Mouse (Mus musculus): Measurements from ENCODE around the gene 1700025F22Rik. TPM values are rescaled to one million over a fixed set of nuclear protein-coding genes. Genes with fewer than 3 reads are reported as not detected.
A peak's percentile ranks its signal among the peaks of the same experiment; 100 is the strongest.
"Not testable (repeated sequence)": the region's sequence is repeated elsewhere in the genome, so short reads cannot be mapped to it uniquely, and the experiment has no call there.

1700025F22Rik gene
- not detected in 2 replicates for total RNA-seq (2021)
- long read RNA-seq, experiment 1 = 0 reads
- long read RNA-seq, experiment 2, partial matches to known transcripts = 0 of 1 reads
- long read RNA-seq, experiment 2, other reads (novel, unspliced or antisense) = 1 of 1 reads

DNA sequence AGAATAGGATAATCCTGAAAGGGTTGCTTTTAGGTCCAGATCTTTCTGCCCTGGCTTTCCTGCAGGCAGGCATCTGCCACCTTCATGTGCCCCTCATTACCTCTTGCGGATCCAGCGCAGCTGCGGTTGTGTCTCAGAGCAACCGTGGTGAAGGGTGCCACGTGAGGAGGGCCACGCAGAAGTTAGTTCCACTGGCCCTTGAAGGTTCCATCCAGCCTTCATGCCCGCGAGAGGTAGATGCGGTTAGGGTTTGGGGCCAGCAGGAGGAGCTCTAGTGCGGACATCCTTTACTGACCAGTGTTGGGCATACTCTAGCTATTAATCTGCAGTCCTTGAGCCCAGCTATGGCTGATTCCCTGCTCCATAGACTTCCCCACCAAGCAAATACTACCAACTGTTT lies at the start of gene 1700025F22Rik:
Gene 1700025F22Rik (minus strand): TSS at position 149 of the 400 bp plus-strand sequence.
- DNase-seq = peak; percentile 3

DNA sequence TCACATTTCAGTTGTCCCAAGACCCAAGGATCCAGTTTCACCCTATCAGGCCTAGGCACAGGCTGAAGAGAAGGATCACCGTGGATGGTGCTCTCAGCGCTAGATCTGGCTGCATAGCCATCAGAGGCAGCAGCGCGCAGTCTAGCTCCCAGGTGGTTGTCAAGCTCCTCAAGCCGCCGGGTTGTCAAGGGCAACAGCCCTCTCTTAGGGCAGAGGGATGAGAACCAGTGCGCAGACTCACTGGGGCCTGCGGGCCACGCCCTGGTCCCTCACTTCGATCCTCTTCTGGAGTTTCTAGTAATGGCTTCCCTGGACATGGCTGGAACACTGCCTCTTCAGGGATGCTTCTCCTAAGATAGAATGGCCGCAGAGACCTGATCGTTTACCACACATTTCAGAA lies 31.4 kb upstream of the 1700025F22Rik start, which contains the start of gene Ms4a13:
Gene Ms4a13 (minus strand): TSS at position 192 of the 400 bp plus-strand sequence.
- DNase-seq = no peak

DNA sequence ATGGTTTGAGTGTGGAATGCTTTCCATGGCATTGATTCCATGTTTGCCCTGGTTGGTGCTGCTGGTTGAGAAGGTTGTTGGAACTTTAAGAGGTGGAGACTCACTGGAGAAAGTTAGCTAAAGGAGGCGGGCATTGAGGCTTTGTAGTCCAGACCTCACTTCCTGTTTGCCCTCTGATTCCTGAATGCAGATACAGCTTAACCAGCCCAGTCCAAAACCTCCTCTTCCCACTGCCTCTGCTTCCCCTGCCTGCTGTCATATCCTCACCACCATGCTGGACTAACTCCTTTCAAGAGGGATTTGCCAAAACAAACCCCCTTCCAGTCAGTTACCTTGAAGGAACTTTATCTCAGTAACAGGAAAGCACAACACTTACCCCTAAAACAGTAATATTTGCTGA lies 27.4 kb upstream of the 1700025F22Rik start:
- no peak for DNase-seq

DNA sequence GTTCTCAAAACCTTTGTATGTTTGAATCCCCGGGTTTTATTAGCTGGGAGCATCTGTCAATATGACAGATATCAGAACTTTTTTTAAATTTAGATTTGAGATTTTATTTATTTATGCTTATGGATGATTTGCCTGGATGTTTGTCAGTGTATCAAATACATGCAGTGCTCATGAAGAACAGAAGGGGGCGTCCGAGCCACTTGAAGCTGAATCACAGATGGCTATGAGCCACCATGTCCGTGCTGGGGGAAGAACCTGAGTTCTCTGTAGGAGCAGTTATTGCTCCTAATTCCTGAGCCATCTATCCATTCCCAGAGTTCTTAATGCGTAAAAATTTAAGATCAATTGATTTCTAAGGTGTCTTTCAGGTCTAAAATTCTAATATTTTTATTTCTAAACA lies 19.0 kb upstream of the 1700025F22Rik start:
- DNase-seq = peak; percentile 27

DNA sequence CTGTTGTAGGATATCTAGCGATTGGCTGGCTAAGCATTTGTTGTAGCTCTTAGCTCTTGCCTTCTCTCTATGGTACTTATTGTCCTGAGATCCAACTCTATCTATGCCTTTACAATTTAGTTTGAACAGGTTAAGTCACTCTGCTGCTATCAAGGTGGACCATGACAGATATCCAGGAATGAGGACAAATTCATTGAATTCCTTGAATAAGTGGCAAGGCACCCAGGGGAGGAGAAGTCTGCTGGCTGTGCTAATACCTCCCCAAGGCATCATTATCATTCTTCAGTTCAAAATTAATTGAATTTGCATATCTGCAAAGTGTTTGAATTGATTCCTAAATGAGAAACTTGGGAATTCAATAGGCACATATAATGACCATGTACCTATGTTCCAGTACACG lies 12.3 kb upstream of the 1700025F22Rik start:
- no peak for DNase-seq

DNA sequence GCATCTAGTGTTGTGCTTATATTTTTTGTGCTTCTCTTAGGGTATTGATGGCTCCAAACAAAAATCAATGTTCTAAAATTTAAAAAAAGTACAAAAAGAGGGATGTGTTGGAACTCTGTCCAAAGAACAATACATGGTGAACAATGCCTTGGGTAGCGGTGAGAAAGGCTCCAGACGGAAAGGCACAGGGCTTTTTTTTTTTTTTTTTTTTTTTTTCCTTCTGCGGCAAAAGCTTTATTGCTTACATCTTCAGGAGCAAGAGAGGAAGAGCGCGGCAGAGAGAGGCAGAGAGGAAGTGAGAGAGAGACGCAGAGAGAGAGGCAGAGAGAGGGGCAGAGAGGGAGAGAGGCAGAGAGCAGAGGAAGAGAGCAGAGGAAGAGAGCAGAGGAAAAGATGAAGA lies 7.2 kb downstream of the 1700025F22Rik start:
- DNase-seq = not testable (repeated sequence)

DNA sequence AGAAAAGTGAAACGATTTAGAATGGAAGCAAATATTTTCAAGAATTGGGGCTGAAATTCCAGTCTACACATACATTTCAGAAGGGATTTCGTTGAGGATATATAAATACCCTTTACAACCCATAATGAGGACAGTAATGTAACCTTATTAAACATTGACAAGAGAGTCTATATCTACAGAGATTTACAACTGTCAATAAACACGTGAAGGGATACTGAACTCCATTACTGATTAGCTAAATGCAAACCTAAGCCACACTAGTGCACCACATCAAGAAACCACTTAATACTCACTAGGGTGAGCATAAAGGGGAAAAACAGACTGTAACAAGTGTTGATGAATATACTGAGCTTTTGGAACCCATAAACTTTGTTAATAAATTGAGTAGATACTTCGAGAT lies 29.8 kb downstream of the 1700025F22Rik start:
- no peak for DNase-seq

DNA sequence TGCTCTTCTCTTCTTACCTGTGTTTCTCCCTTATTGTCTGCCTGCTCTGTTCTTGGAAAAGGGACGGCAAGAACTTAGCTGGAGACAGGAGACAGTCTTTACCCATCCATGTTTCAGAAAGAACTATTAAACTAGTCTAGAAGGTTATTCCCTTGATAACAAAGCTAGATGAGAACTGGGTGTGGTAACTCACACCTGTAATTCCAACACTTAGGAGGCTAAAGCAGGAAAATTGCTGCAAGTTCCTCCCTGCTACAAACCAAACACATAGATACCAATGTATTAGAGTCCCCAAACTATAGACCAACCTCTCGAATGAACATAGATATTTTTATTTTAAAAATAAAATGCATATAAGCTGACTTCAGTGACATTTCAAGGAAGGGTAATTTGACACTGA lies 30.3 kb downstream of the 1700025F22Rik start:
- DNase-seq = no peak

DNA sequence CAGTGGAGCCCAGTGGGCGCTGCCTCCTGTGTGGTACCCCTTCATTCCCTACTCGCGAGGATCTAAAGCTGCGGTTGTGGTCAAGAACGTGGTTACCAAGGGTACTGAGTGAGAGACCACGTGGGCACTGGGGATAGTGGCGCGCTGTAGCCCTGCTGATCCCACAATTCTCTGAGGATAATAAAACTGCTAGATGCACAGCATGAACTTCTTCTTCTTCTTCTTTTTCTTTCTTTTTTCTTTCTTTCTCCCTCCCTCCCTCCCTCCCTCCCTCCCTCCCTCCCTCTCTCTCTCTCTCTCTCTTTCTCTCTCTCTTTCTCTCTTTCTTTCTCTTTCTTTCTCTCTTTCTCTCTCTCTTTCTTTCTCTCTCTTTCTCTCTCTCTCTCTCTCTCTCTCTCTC lies 34.3 kb downstream of the 1700025F22Rik start, which contains the start of gene 1700017D01Rik:
Gene 1700017D01Rik (minus strand): TSS at position 101 of the 400 bp plus-strand sequence.
- DNase-seq = not testable (repeated sequence)

DNA sequence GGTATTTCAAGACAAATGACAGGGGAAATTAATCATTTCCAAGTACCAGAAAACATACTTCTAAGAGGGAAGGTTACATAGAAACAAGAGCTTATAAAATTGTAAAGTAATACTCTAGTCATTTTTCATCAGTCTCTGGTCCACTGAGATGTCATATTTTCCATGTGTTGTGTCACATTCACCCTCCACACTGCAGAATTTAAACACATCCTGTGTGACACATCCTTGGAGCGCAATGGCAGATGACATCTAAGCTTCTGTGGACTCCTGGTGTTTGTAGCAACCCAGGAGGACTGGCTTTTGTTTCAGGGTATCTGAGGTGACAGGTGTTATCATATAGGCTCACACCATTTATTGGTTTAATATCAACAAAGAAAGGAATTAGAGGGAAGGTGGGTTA lies 35.4 kb downstream of the 1700025F22Rik start:
- DNase-seq = no peak

DNA sequence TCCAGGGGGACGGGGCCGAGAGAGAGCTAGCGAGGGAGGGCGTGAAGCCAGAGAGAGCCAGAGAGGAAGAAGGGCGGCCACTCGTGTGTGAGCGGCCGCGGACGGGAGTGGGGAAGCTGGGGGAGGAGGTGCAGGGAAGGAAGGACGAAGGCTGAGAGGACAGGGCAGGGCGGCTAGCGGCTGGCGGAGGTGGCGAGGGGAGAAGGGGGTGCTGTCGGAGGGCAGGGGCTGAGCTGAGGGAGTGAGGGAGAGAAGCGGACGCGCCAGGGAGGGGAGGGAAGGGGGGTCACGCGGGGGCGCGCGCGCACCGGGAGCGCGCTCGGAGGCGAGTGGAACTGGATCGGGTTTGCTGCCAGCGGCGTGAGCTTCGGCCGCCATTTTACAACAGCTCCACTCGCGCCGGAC lies 44.1 kb downstream of the 1700025F22Rik start:
- DNase-seq = peak; percentile 29

DNA sequence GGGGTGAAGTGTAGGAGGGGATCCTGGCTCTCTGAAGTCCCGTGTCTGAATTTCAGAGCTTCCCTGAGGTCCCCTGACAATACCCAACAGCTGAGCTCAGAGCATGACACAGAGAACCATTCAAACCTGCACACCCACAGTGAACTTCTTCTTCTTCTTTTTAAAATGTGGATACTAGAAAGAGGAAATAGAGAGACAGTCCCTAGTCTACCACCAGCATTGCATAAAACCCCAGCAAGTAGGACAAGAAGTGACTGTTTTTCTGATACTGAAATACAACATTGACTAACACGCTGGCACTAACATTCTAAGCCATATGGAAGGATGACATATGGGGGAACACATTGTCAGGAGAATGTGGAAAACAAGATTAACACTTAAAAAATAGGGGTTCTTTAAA lies 45.8 kb downstream of the 1700025F22Rik start:
- DNase-seq = no peak

DNA sequence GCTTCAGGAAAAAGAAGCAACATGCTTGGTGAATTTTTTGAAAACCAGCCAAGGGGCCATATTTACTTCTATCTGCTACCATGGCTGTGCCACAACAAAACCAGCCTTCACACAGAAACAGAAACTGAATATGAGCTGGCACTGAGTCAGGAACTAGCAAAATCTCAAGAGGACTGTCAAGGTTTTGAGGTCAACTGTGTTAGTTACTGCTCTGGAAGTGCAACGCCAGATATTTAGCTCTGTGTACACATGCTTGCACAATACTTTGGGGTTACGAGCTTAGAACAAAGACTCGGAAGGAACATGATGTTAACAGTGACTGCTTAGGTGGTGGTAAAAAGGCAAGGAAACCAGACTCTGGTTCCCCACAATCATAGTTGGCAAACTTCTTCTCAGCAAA lies 57.4 kb downstream of the 1700025F22Rik start:
- peak; percentile 57 for DNase-seq

DNA sequence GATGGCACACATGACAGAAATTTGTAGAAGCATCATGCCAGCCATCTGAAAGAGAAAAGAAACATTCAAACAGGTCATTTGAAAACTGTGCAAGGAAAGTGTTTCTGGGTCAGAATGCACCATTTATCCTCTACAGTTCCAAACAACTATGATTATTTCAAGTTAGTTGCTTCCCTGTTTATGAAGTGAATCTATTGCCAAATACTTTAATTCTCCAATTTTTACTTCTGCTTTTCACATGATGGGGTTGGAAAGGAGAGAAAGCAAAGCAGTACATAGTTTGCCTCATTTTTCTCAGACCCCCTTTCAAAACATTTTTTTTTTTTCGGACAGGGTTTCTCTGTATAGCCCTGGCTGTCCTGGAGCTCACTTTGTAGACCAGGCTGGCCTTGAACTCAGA lies 63.2 kb downstream of the 1700025F22Rik start:
- DNase-seq = no peak

DNA sequence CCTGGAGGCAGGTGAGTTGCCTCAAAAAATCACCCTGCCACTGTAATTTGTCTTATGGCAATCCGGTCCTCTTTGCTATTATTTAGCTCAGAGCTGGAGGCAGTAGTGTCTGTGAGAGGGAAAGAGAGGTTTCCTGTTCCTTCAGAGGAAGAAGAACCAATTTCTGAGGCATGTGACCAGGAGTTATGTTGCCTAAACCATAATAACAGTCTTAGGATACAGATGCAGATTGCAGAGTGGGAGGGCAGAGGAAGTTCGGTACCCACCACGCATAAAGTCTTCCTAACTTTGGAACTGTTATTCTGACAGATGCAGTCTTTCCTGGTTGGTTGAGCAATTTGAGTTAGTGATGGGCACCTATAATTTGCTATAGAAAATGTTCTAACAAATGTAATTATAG lies 66.7 kb downstream of the 1700025F22Rik start:
- no peak for DNase-seq

DNA sequence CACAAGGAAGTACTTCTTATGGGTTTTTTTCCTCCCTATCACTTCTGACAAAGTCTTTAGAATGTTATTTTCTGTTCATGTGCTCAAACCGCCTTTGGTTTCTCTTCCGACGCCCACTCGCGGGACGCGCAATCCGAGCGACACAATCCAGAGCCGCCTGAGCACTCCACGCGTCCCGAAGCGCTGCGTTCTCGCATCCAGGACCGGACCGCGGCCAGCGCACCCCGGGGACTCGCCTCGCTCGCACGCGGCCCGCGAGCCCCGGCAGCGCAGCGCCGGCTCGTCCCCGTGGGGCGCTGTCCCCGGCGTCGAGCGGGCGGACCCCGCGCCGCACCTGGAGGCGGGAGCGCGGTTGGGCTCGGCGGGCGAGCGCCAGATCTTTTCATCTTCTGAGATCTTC lies 73.0 kb downstream of the 1700025F22Rik start:
- DNase-seq = not testable (repeated sequence)

Other genes with a start within 250 kb of the 1700025F22Rik start
- not detected in 2 replicates for gene Zp1, start 244.7 kb downstream of the 1700025F22Rik start, total RNA-seq (2021)
- gene Ptgdr2, start 228.2 kb downstream of the 1700025F22Rik start, total RNA-seq (2021) = not detected in 2 replicates
- 13.6 and 14.2 TPM in 2 replicates for gene Ccdc86, start 216.1 kb downstream of the 1700025F22Rik start, total RNA-seq (2021)
- 4.4 and 8.0 TPM in 2 replicates for gene Ms4a10, start 190.7 kb downstream of the 1700025F22Rik start, total RNA-seq (2021)
- gene Ms4a15, start 172.1 kb downstream of the 1700025F22Rik start, total RNA-seq (2021) = not detected in 2 replicates
- not detected in 2 replicates for gene Ms4a18, start 147.3 kb downstream of the 1700025F22Rik start, total RNA-seq (2021)
- gene Ms4a8a, start 84.2 kb downstream of the 1700025F22Rik start, total RNA-seq (2021) = 1.5 and 2.5 TPM in 2 replicates
- gene 1700017D01Rik, start 34.4 kb downstream of the 1700025F22Rik start, total RNA-seq (2021) = not detected in 2 replicates
- not detected in 2 replicates for gene Ms4a13, start 31.4 kb upstream of the 1700025F22Rik start, total RNA-seq (2021)
- gene Ms4a12, start 67.1 kb upstream of the 1700025F22Rik start, total RNA-seq (2021) = not detected in 2 replicates
- 1.8 and 9.8 TPM in 2 replicates for gene Ms4a1, start 100.9 kb upstream of the 1700025F22Rik start, total RNA-seq (2021)
- gene Ms4a5, start 118.6 kb upstream of the 1700025F22Rik start, total RNA-seq (2021) = not detected in 2 replicates
- gene Ms4a14, start 149.1 kb upstream of the 1700025F22Rik start, total RNA-seq (2021) = not detected in 2 replicates
- gene Ms4a7, start 170.8 kb upstream of the 1700025F22Rik start, total RNA-seq (2021) = 0.41 and 1.0 TPM in 2 replicates
- gene Ms4a4a, start 210.2 kb upstream of the 1700025F22Rik start, total RNA-seq (2021) = 5.1 and 8.4 TPM in 2 replicates
- 0.44 and 8.7 TPM in 2 replicates for gene Ms4a4c, start 239.4 kb upstream of the 1700025F22Rik start, total RNA-seq (2021)

Measured in adrenal gland, postnatal 14 days (tissue).